Mouse (Mus musculus): ENCODE measurements at regions not wholly inside any gene's neighbourhood (a gene's known extent, or its start where the extent isn't known, plus 50 kb on each side); places are given as distances from the start of the nearest gene placed in this dataset.
"Not testable (repeated sequence)": the region's sequence is repeated elsewhere in the genome, so short reads cannot be mapped to it uniquely, and the experiment has no call there.

- TF ChIP-seq CTCF, EP300 (IDR thresholded peaks at IDR 0.05; ENCODE audit: low read depth): not testable (repeated sequence)
These were observed 65.9 kb upstream of the Fcgr1 start for GRCm38 (mm10) chr3:96359507-96360213.
